Comparison of ENCODE assay signal across 9 mouse cellular contexts in genomic region chr11:21178343-21178742, GRCm38 (mm10).
DNase-seq lines count a peak whose midpoint lies in the region; ATAC-seq lines count a peak whose summit lies in the region.
"Had no signal": no experiment of that assay in that cellular context is flagged by ENCODE, and none has a peak within 500 bp of the region (broad histone marks: within the 10 kb centered on the region; RNA-seq: fewer than 3 reads in every experiment).

No protein-coding gene starts in this region.

- H3K9ac ChIP-seq in intestine, embryonic 15.5 days, result no peak overlapping the region
- no peak overlapping the region for H3K9ac ChIP-seq in intestine, embryonic 16.5 days (ENCODE audit: low read depth, low read length)
- H3K9ac ChIP-seq: neural tube, embryonic 12.5 days had no signal

- H3K36me3 ChIP-seq in intestine, embryonic 15.5 days, result no peaks in the 10 kb centered on the region
- no peaks in the 10 kb centered on the region for H3K36me3 ChIP-seq in intestine, embryonic 16.5 days (ENCODE audit: control insufficient read depth, insufficient read depth, low read length)
- H3K36me3 ChIP-seq: neural tube, embryonic 12.5 days had no signal

- 28% methylated on average over 4 of the region's 4 CpGs for WGBS in intestine, embryonic 15.5 days
- 31% methylated on average over 4 of the region's 4 CpGs for WGBS in intestine, embryonic 16.5 days

- H3K4me1 ChIP-seq in intestine, embryonic 15.5 days (replicated peaks), result peaks cover 3% of the 10 kb centered on the region; the same call in 1 of the 2 replicates
- H3K4me1 ChIP-seq in intestine, embryonic 16.5 days (ENCODE audit: control insufficient read depth, insufficient read depth, low read length), result 0 out of 2 replicates have a peak, but pooled peaks cover 9% of the 10 kb centered on the region
- H3K4me1 ChIP-seq: neural tube, embryonic 12.5 days had no signal

- no peak overlapping the region for H3K4me2 ChIP-seq in intestine, embryonic 15.5 days (replicated peaks)
- no peak overlapping the region for H3K4me2 ChIP-seq in intestine, embryonic 16.5 days (ENCODE audit: low read depth, low read length)
- H3K4me2 ChIP-seq: neural tube, embryonic 12.5 days had no signal

- H3K4me3 ChIP-seq in intestine, embryonic 15.5 days (replicated peaks), result no peak overlapping the region
- no peak overlapping the region for H3K4me3 ChIP-seq in intestine, embryonic 16.5 days (ENCODE audit: low read length)
- H3K4me3 ChIP-seq: neural tube, embryonic 12.5 days had no signal

- peak; percentile 56 for ATAC-seq in intestine, embryonic 15.5 days
- no peak; the same call in 1 of the 2 replicates for ATAC-seq in intestine, embryonic 16.5 days
- ATAC-seq in CD4-positive, CD25-positive, alpha-beta regulatory T cell, adult 4 months, result peak; percentile 33
- ATAC-seq in erythroblast, adult 5-6 weeks (replicated peaks; ENCODE audit: low FRiP score, poor library complexity, severe bottlenecking), result no peak

- no peaks in the 10 kb centered on the region for H3K9me3 ChIP-seq in intestine, embryonic 15.5 days
- no peaks in the 10 kb centered on the region for H3K9me3 ChIP-seq in intestine, embryonic 16.5 days (ENCODE audit: control insufficient read depth, low read length)
- H3K9me3 ChIP-seq: neural tube, embryonic 12.5 days had no signal

- peak; percentile 21 to 47 for DNase-seq in adrenal gland, adult 18-20 months (ENCODE audit: low spot score in 2 of 2)
- DNase-seq in gastrocnemius, postnatal 10 days, result peak; percentile 14
- peak; percentile 43 for DNase-seq in layer of hippocampus, adult 9-10 months (ENCODE audit: low spot score)
- DNase-seq in retina, postnatal 1 day, result peak; percentile 51

- no peak overlapping the region for H3K27ac ChIP-seq in intestine, embryonic 15.5 days
- no peak overlapping the region for H3K27ac ChIP-seq in intestine, embryonic 16.5 days (ENCODE audit: low read length)
- H3K27ac ChIP-seq: neural tube, embryonic 12.5 days had no signal

- H3K27me3 ChIP-seq in intestine, embryonic 15.5 days (replicated peaks), result no peaks in the 10 kb centered on the region
- H3K27me3 ChIP-seq in intestine, embryonic 16.5 days (replicated peaks; ENCODE audit: control insufficient read depth, insufficient read depth, low read length), result no peaks in the 10 kb centered on the region
- H3K27me3 ChIP-seq: neural tube, embryonic 12.5 days had no signal

Comparison
In these comparisons a context has a peak if more than half of its experiments do, and no peak if none do; other contexts are left out.
1. ATAC-seq: peak in intestine, embryonic 15.5 days (single experiment) and CD4-positive, CD25-positive, alpha-beta regulatory T cell, adult 4 months (single experiment); none in intestine, embryonic 16.5 days (single experiment) and erythroblast, adult 5-6 weeks (single experiment).
2. Peak in every context shown above with its lines, with median percentiles within 50 percentile points of each other: DNase-seq.